Mouse (Mus musculus) ES-CJ7 (cell line): ENCODE measurements around the gene Sct.
A peak's percentile ranks its signal among the peaks of the same experiment; 100 is the strongest.

Source experiments
- DNase-seq: peaks from one replicate; pipeline ENCODE4 v3.0.0; 2011; ENCODE audit warnings: low read depth, low spot score

Gene Sct

GRCm38 (mm10) chr7:141278766-141279590 lies at the start of gene Sct:
TSS of gene Sct (minus strand) at chr7:141279133.
- DNase-seq, result peak; percentile 78

GRCm38 (mm10) chr7:141328373-141328990 lies 49.5 kb upstream of the Sct start:
- no peak for DNase-seq

DNA sequence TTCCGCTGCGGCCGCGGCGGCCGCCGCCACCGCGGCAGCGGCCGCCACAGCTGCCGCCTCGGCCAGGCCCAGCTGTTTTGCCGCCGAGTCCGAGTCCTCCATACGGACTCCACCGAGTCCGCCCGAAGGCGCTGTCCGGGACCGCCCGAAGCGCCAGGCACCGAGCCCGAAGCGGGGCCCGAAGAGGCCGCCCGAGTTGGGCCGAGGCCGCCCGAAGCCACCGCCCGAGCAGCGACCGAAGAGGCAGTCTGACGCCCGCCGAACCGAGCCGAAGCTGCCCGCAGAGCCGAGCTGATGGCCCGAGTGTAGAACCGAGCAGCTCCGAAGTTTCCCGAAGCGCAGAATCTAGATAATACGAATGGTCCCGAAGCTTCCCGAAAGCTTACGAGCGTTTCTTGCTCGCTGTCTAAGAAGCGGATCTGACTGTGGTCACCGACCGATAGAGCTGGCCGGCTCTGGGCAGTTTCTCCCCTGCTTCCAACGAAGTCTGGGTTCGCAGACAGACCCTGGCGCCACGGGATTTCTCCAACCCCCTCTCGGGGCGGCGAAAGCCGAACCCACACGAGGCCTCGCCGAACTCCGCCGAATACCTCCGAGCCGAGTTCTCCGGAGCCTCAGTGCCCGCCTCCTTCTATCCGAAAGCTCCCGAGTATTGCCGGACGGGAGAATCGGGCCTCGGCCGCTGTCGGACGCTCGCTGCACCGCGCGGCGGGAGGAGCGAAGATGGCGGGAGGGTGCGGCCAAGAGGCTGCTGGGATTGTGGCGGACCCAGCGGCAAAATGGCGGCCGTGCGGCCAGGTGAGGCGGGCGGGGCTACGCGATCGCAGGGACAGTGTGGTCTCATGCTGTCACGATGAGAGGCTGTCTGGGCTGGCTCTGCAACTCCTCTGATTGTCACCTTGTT lies 48.8 kb upstream of the Sct start, which contains the start of the genes Deaf1 and Tmem80:
Deaf1 (minus strand) TSS at position 222 of the 904 bp plus-strand sequence.
Tmem80 (plus strand) TSS at position 271 of the 904 bp plus-strand sequence.
- DNase-seq, result peak; percentile 80

DNA sequence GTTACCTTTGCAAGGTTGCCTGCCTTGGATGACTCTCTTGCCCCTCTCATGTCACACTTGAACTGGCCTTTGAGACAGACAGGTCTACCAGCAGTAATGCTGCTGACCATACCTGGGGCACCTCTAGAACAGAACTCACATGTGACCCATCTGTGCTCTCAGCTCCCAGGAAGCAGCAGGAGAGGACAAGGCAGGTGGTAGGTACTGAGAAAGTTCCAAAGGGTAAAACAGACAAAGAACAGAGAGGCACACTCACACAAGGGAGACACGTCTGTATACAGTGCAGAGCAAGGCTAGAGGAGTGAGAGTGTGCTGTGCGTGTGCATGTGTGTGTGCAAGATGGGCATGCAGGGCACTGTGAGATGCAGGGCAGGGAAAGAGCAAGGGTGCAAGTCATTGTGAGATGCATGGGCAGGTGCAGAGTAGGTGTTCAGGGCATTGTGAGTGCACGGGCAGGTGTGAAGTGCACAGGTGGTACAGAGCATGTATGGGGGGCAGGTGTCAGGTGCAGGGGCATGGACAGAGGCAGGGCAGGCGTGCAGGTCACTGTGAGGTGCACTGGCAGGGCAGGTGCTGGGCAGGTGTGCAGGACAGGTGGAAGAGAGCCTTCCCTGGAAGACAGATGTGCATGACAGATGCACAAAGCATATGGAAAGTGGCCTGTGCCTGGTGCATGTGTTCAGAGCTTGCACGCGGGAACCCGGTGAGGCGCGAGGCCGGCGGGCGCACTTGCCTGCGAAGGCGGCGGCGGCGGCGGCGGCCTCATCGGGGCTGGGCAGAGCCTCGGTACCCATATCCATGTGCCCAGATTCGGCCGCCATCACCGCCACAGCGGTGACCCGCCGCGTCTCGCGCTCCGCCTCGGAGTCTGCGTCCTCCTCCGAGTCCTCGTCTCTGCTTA lies 47.9 kb upstream of the Sct start:
- no peak for DNase-seq

GRCm38 (mm10) chr7:141324686-141325085 lies 45.8 kb upstream of the Sct start:
- DNase-seq, result no peak

GRCm38 (mm10) chr7:141319446-141319845 lies 40.5 kb upstream of the Sct start:
- peak; percentile 51 for DNase-seq

DNA sequence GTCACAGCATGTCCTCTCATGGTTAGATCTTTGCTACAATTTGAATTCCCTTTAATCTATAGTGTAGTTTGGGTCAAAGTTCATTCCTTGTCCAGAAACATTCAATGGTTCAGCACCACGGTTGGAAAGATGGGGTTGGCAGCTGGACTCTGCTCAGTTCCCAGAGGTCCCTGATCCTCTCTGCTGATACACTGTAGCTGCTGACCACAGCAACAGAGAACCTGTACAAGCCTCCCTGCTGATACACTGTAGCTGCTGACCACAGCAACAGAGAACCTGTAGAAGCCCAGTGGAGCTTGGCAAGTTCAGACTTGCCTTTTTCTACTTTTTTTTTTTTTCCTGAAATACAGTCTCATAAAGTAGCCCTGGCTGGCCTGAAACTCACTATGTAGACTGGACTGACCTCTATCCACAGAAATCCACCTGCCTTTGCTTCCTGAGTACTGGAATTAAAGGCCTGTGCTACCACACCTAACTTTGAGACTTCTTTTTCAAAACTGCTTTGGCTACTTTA lies 38.7 kb upstream of the Sct start:
- DNase-seq, result no peak

DNA sequence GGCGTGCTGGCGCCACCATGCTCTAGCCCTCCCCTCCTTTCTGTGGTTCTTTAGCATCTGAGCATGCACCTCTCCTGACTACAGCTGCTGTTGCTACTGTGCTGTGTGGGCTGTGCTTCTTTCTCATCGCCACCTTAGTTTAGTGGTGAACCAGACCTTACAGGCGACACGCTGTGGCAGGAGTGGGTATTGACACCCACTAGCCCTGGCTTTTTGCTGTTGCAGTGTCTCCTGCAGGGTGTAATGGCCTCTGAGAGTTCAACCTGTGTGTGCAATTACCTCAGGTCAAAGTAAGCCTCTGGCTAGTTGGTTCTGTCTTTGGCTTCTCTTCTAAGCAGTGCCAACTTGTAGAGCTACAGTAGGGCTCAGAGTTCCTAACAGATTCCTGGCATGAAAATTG lies 37.0 kb upstream of the Sct start:
- peak; percentile 73 for DNase-seq

GRCm38 (mm10) chr7:141315076-141315475 lies 36.1 kb upstream of the Sct start:
- no peak for DNase-seq

GRCm38 (mm10) chr7:141314416-141314815 lies 35.5 kb upstream of the Sct start:
- no peak for DNase-seq

- no peak for DNase-seq
These were observed 25.6 kb upstream of the Sct start for GRCm38 (mm10) chr7:141304537-141304936.

GRCm38 (mm10) chr7:141302702-141303268 lies 23.9 kb upstream of the Sct start:
- no peak for DNase-seq

DNA sequence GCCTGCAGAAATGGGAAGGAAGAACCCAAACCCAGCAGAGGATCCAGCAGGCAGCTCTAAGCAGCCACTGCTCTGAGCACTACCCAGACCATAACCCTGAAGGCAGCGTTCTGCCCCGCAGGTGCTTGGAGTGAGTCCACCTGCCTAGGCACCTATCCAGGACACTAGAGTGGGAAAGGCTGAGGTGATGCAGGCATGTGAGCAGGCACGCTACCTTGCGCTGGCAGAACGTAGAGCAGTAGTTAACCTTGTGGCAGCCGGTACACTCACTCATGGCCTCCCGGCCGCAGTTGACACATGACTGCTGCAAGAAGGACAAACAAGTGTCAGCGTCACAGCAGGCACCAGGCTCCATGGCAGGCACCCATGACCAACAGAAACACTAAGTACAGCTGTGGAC lies 22.5 kb upstream of the Sct start:
- DNase-seq, result no peak

- no peak for DNase-seq
These were observed 20.2 kb upstream of the Sct start for GRCm38 (mm10) chr7:141299175-141299574.

DNA sequence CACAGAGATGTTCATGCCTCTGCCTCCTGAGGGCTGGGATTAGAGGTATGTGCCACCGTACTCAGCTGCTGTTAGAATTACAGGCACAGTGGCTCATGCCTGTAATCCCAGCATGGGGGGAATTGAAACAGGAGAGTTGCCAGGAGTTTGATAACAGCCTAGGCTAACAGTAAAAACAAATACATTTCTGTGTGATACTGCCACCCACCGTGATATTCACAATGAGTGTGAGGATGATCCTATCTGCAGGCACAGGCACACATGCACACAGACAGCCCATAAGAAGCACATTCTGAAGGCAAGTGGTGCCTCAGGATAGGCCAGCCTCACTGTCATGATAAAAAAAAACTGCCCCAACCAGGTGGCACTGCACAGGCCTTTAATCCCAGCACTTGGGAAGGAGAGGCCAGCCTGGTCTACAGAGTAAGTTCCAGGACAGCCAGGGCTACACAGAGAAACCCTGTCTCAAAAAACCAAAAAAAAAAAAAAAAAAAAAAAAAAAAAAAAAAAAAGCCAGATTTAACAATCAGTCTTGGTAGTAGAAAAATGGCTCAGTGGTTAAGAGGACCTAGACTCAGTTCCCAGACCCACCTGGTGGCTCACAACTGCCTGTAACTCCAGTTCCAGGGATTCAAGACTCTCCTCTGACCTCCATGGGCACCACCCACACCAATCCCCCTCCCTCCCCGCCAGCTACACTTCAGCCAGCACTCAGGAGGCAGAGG lies 19.2 kb upstream of the Sct start:
- DNase-seq, result no peak

GRCm38 (mm10) chr7:141294479-141294878 lies 15.5 kb upstream of the Sct start:
- no peak for DNase-seq

DNA sequence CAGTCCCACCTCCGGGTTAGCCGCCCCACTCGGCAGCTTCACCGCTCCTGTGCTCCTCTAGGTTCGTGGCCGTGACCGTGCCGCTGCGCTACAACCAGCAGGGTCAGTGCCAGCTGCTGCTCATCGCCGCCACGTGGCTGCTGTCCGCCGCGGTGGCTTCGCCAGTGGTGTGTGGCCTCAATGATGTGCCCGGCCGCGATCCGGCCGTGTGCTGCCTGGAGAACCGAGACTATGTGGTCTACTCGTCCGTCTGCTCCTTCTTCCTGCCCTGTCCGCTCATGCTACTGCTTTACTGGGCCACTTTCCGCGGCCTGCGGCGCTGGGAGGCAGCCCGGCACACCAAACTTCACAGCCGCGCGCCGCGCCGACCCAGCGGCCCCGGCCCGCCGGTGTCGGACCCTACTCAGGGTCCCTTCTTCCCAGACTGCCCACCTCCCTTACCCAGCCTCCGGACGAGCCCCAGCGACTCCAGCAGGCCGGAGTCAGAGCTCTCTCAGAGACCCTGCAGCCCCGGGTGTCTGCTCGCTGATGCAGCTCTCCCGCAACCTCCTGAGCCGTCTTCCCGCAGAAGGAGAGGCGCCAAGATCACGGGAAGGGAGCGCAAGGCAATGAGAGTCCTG lies 15.0 kb upstream of the Sct start:
- peak; percentile 36 for DNase-seq

DNA sequence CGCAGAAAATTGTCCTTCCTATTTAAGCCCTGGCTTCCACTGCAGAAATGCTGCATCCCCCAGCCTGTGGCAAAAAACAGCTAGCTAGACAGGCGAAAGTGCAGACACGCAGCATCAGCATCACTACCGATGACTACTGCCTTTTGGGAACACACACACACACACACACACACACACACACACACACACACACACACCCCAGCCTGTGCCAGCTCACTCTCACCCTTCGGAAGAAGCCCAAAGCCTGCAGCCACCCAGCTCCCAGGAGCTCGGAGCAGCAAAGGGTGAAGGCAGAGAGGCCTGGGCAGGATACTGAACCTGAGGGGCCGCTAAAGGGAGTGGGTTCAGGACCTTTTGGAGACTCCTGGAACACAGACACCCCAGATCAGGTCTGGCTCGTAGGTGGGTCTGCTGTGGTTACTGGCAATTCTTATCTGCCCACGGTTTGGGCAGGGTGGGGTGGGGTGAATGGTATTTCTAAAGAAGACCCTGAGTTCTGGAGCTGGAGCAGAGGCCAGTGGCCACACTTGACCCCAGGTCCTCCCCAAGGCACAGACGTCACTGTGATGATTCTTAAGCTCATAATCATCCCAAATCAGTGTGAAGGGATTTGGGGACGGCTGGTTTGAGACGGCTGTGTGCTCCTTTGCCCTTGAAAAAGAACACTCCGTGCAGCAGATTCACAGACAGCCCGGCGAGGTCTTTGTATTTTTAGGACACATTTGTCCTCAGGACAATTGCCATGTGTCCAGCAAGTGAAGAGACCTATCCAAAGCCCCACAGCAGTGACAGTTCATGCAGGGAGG lies 13.9 kb upstream of the Sct start:
- no peak for DNase-seq
